Mouse (Mus musculus): ENCODE data around the gene Brca2.
A peak's percentile ranks its signal among the peaks of the same experiment; 100 is the strongest.

Brca2 gene

GRCm38 (mm10) chr5:150598202-150599119, 76.0 kb downstream of the Brca2 start:
- no peak for DNase-seq (ENCODE audit: low read depth, low spot score)

GRCm38 (mm10) chr5:150599301-150600294, 77.2 kb downstream of the Brca2 start:
- DNase-seq (ENCODE audit: low read depth, low spot score) = no peak

- no peak for DNase-seq (ENCODE audit: low read depth, low spot score)
These were observed 78.4 kb downstream of the Brca2 start for GRCm38 (mm10) chr5:150600554-150601440.

- peak; percentile 50 for DNase-seq (ENCODE audit: low read depth, low spot score)
These were observed 79.2 kb downstream of the Brca2 start for GRCm38 (mm10) chr5:150601441-150602230.

- no peak for DNase-seq (ENCODE audit: low read depth, low spot score)
These were observed 83.7 kb downstream of the Brca2 start for GRCm38 (mm10) chr5:150606131-150606530.

GRCm38 (mm10) chr5:150607631-150608030, 85.2 kb downstream of the Brca2 start:
- no peak for DNase-seq (ENCODE audit: low read depth, low spot score)

GRCm38 (mm10) chr5:150611136-150611535, 88.7 kb downstream of the Brca2 start:
- DNase-seq (ENCODE audit: low read depth, low spot score) = no peak

- DNase-seq (ENCODE audit: low read depth, low spot score) = no peak
These were observed 89.3 kb downstream of the Brca2 start for GRCm38 (mm10) chr5:150611697-150612096.

GRCm38 (mm10) chr5:150614054-150614453, 91.6 kb downstream of the Brca2 start:
- DNase-seq (ENCODE audit: low read depth, low spot score) = no peak

- no peak for DNase-seq (ENCODE audit: low read depth, low spot score)
These were observed 93.8 kb downstream of the Brca2 start for GRCm38 (mm10) chr5:150616216-150616615.

GRCm38 (mm10) chr5:150616731-150617130, 94.3 kb downstream of the Brca2 start:
- no peak for DNase-seq (ENCODE audit: low read depth, low spot score)

GRCm38 (mm10) chr5:150618599-150619355, 96.3 kb downstream of the Brca2 start:
- DNase-seq (ENCODE audit: low read depth, low spot score) = no peak
